Mouse (Mus musculus) ES-E14 (cell line): ENCODE measurements around the gene Creld2. TPM values are rescaled to one million over a fixed set of nuclear protein-coding genes. Genes with fewer than 3 reads are reported as not detected.
A peak's percentile ranks its signal among the peaks of the same experiment; 100 is the strongest.

Experiments used
- DNase-seq: peaks from one replicate; pipeline ENCODE4 v3.0.0-alpha.2; 2013; ENCODE audit warnings: low read depth, low spot score
- H3K27ac ChIP-seq: 2 replicates; pipeline ENCODE4 v1.5.1; 2012; ENCODE audit warnings: low read depth, mild to moderate bottlenecking, low read length, moderate library complexity, mixed read lengths; ENCODE audit not compliant: poor library complexity, insufficient read depth, severe bottlenecking
- H3K36me3 ChIP-seq: 2 replicates; pipeline ENCODE4 v1.6.1; 2012; ENCODE audit warnings: mild to moderate bottlenecking, low read length, moderate library complexity, mixed read lengths; ENCODE audit not compliant: control insufficient read depth, poor library complexity, insufficient read depth, severe bottlenecking
- H3K4me1 ChIP-seq, 2 experiments: fragments of 150-350 bp in 1 of 2; sonication (generic) in 1 of 2; 2 replicates each; pipeline ENCODE4 v1.6.1; 2012; ENCODE audit warnings: low read length in 2 of 2, mild to moderate bottlenecking in 1 of 2, mixed read lengths in 1 of 2; ENCODE audit not compliant: control insufficient read depth in 2 of 2, insufficient read depth in 2 of 2, poor library complexity in 1 of 2
- H3K4me3 ChIP-seq, 2 experiments: fragments of 150-350 bp in 1 of 2; sonication (generic) in 1 of 2; 2 replicates each; pipeline ENCODE4 v1.5.1; 2012; ENCODE audit warnings: low read length in 2 of 2, low read depth in 1 of 2, mild to moderate bottlenecking in 1 of 2, mixed read lengths in 1 of 2; ENCODE audit not compliant: insufficient read depth in 1 of 2, poor library complexity in 1 of 2, severe bottlenecking in 1 of 2
- H3K9ac ChIP-seq: 2 replicates; pipeline ENCODE4 v1.6.1; 2012; ENCODE audit warnings: low read depth, mild to moderate bottlenecking, low read length, mixed read lengths; ENCODE audit not compliant: poor library complexity, insufficient read depth, severe bottlenecking
- H3K9me3 ChIP-seq: fragments of 150-350 bp; sonication (generic); 2 replicates; pipeline ENCODE4 v1.6.1; 2012; ENCODE audit warnings: low read depth, mild to moderate bottlenecking, low read length; ENCODE audit not compliant: control insufficient read depth, insufficient read depth
- CHD2 ChIP-seq: IDR thresholded peaks from 2 replicates; pipeline ENCODE4 v1.6.1; 2014; ENCODE audit warnings: mild to moderate bottlenecking, low read depth, low read length, inconsistent platforms
- HCFC1 ChIP-seq: IDR thresholded peaks from 2 replicates; pipeline ENCODE4 v1.6.1; 2012; ENCODE audit warnings: low read length, inconsistent platforms, borderline replicate concordance; ENCODE audit not compliant: insufficient read depth
- MAFK ChIP-seq: IDR thresholded peaks from 2 replicates; pipeline ENCODE4 v1.6.1; 2014; ENCODE audit warnings: mild to moderate bottlenecking, low read depth, low read length, inconsistent platforms; ENCODE audit not compliant: insufficient read depth
- ZC3H11A ChIP-seq: IDR thresholded peaks from 2 replicates; pipeline ENCODE4 v1.6.1; 2012; ENCODE audit warnings: low read depth, mild to moderate bottlenecking, inconsistent platforms, low read length, borderline replicate concordance
- ZNF384 ChIP-seq: IDR thresholded peaks from 2 replicates; pipeline ENCODE4 v1.6.1; 2012; ENCODE audit warnings: low read depth, low read length, inconsistent platforms
- in situ Hi-C, 2 experiments: fragments of 600-800 bp; cut with MboI; formaldehyde crosslinking; loops; one replicate each; pipeline ENCODE4 v1.15.1; 2025; ENCODE audit warnings: low sequenced_read_pairs in 2 of 2, inconsistent platforms in 1 of 2; ENCODE audit not compliant: unreplicated experiment in 2 of 2
- total RNA-seq: library from RNA; depleted of rRNA; stranded (reverse); fragments of 300-350 nt; gene quantifications from 2 replicates; pipeline ENCODE4 v1.2.3, GENCODE M21; 2012

The Creld2 gene
- total RNA-seq, 1 experiment = 328 TPM

DNA sequence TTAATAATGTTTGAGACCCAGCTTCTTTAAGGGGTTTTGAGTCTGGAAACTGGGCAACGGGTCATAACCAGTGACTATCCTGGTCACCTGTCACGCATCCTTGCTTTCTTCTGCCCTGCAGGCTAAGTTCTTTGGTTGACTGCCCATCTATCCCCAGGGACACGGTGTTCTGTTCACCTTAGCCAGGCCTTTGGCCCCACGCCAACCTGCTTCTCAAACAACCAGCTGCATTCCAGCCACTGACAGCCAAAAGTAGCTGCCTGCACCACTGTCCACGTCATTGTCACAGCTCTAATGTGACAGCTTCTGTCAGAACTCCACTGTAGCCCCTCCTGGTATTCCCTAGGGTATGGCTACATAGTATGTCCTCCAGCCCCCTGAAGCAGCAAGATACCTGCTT, 12.0 kb downstream of the Creld2 start:
- DNase-seq = no peak
- Histone ChIP-seq H3K9ac (no peak overlapping the region), H3K9me3 (no peaks in the 10 kb centered on the region), H3K27ac (no peak overlapping the region), H3K4me1 (peaks cover 0 to 7% of the 10 kb centered on the region in 2 experiments; a peak in 1 of 4 replicates), H3K4me3 (no peak overlapping the region), H3K36me3 (peaks cover 4% of the 10 kb centered on the region)
- TF ChIP-seq ZNF384 (no peak), CHD2 (no peak), MAFK (no peak), HCFC1 (no peak), ZC3H11A (no peak)
- in situ Hi-C loops = no loop called here

DNA sequence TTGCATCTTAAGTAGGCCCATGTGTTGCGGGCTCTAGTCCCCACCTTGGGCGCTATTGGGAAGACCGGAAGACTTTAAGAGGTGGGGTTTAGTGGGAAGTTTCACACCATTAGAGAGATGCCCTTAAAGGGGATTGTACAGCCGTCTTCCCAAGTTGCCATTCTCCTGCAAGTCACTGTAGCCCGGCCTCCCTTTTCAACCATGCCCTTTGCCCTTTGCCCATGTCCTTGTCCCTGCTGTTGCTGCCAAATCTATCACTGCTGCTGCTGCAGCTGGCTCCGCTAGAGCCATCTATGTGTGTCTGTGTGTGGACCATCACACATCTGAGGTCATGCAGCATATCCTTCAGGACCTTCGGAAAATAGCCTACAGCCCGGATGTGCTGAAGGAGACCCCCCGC, 13.1 kb downstream of the Creld2 start:
- DNase-seq = no peak
- no peaks in the 10 kb centered on the region for H3K36me3 ChIP-seq
- no peaks in the 10 kb centered on the region for H3K9me3 ChIP-seq
- in situ Hi-C loops = no loop called here
- H3K4me3 ChIP-seq = no peak overlapping the region
- peaks cover 0 to 10% of the 10 kb centered on the region in 2 experiments; a peak in 1 of 4 replicates for H3K4me1 ChIP-seq
- no peak overlapping the region for H3K9ac ChIP-seq
- TF ChIP-seq ZC3H11A = no peak
- no peak for TF ChIP-seq HCFC1
- TF ChIP-seq ZNF384 = no peak
- TF ChIP-seq CHD2 = no peak
- no peak for TF ChIP-seq MAFK
- H3K27ac ChIP-seq = no peak overlapping the region; the same call in 1 of the 2 replicates

DNA sequence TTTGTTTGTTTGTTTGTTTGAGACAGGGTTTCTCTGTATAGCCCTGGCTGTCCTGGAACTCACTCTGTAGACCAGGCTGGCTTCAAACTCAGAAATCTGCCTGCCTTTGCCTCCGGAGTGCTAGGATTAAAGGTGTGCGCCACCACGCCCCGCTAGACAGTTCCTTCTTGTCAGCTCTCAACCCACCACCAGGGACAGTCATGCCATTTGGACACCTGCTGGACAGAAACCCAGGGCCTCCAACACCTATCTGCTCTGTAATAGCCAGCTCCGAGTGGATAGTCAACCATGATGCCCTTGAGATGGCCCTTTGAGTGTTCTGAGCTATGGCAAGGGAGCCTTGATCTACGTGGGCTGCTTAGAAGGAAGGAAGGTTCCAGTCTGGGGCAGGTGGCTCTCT, 16.6 kb downstream of the Creld2 start:
- H3K36me3 ChIP-seq = no peaks in the 10 kb centered on the region
- peaks cover 5 to 22% of the 10 kb centered on the region in 2 experiments; a peak in 3 of 4 replicates for H3K4me1 ChIP-seq
- no peak for DNase-seq
- H3K4me3 ChIP-seq = peak overlapping the region; percentile 56 to 69
- peak overlapping the region; percentile 54; the same call in 1 of the 2 replicates for H3K9ac ChIP-seq
- no peak overlapping the region; the same call in 1 of the 2 replicates for H3K27ac ChIP-seq
- no peak for TF ChIP-seq MAFK
- no peak for TF ChIP-seq ZNF384
- no peak for TF ChIP-seq CHD2
- TF ChIP-seq ZC3H11A = no peak
- no peak for TF ChIP-seq HCFC1
- in situ Hi-C loops = no loop called here
- H3K9me3 ChIP-seq = no peaks in the 10 kb centered on the region

DNA sequence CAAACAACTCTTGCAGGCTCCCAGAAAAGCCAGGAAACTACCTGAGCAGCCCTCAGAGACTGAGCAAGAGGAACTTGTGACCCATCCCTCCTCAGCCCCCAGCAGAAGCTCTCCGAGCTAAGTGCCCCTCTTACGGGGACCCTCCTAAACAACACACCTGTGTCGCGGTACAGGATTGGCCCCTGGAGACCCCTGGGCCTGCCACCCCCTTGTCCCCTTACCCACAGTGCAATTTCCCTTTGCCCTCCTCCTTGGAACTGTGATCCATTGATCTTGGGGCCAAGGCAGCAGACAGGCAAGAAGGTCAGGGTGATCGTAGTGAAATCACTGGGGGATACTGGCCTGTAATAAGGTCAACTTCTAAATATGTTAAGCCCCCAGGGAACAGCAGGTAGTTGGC, 17.1 kb downstream of the Creld2 start:
- no peaks in the 10 kb centered on the region for H3K9me3 ChIP-seq
- DNase-seq = no peak
- peak overlapping the region; percentile 62; the same call in 1 of the 2 replicates for H3K27ac ChIP-seq
- TF ChIP-seq MAFK = no peak
- in situ Hi-C loops = no loop called here
- peaks cover 5 to 22% of the 10 kb centered on the region in 2 experiments; a peak in 3 of 4 replicates for H3K4me1 ChIP-seq
- no peaks in the 10 kb centered on the region for H3K36me3 ChIP-seq
- peak overlapping the region; percentile 54; the same call in 1 of the 2 replicates for H3K9ac ChIP-seq
- peak overlapping the region; percentile 56 to 69 for H3K4me3 ChIP-seq
